Mouse (Mus musculus) CH12.LX (cell line): ENCODE measurements around the gene Tnfrsf21.

Experiments
- CTCF ChIP-seq, 2 experiments: IDR thresholded peaks in 1 of 2; conservative IDR thresholded peaks in 1 of 2; 2 replicates each; pipeline ENCODE4 v1.5.1; 2011 to 2012; ENCODE audit warnings: low read depth in 2 of 2, low read length in 2 of 2, improper control_type of control experiment in 1 of 2, inconsistent platforms in 1 of 2, mild to moderate bottlenecking in 1 of 2, moderate library complexity in 1 of 2
- E2F4 ChIP-seq: IDR thresholded peaks from 2 replicates; pipeline ENCODE4 v1.6.1; 2011; ENCODE audit warnings: low read depth, low read length, improper control_type of control experiment; ENCODE audit not compliant: insufficient replicate concordance
- EP300 ChIP-seq: IDR thresholded peaks from 2 replicates; pipeline ENCODE4 v1.6.1; 2011; ENCODE audit warnings: low read length, improper control_type of control experiment
- GABPA ChIP-seq: IDR thresholded peaks from 2 replicates; pipeline ENCODE4 v1.6.1; 2012; ENCODE audit warnings: low read depth, low read length, improper control_type of control experiment, inconsistent platforms; ENCODE audit not compliant: insufficient replicate concordance
- JUND ChIP-seq: conservative IDR thresholded peaks from 2 replicates; pipeline ENCODE4 v1.6.1; 2011; ENCODE audit warnings: low read depth, low read length, improper control_type of control experiment
- MAFK ChIP-seq: IDR thresholded peaks from 2 replicates; pipeline ENCODE4 v1.6.1; 2011; ENCODE audit warnings: low read length, improper control_type of control experiment; ENCODE audit not compliant: insufficient replicate concordance
- MAX ChIP-seq: IDR thresholded peaks from 2 replicates; pipeline ENCODE4 v1.6.1; 2011; ENCODE audit warnings: low read length, improper control_type of control experiment
- POLR2A ChIP-seq: IDR thresholded peaks from 2 replicates; pipeline ENCODE4 v1.6.1; 2011; ENCODE audit warnings: low read depth, mild to moderate bottlenecking, improper control_type of control experiment, low read length
- POLR2AphosphoS2 ChIP-seq: IDR thresholded peaks from 2 replicates; pipeline ENCODE4 v1.6.1; 2011; ENCODE audit warnings: low read depth, low read length, improper control_type of control experiment
- SIN3A ChIP-seq: IDR thresholded peaks from 2 replicates; pipeline ENCODE4 v1.6.1; 2012; ENCODE audit warnings: low read length, improper control_type of control experiment, inconsistent platforms
- SMC3 ChIP-seq: IDR thresholded peaks from 2 replicates; pipeline ENCODE4 v1.6.1; 2011; ENCODE audit warnings: low read depth, low read length, improper control_type of control experiment
- TCF12 ChIP-seq: IDR thresholded peaks from 2 replicates; pipeline ENCODE4 v1.6.1; 2014; ENCODE audit warnings: low read depth, mild to moderate bottlenecking, inconsistent platforms, low read length, improper control_type of control experiment
- ZKSCAN1 ChIP-seq: IDR thresholded peaks from 2 replicates; pipeline ENCODE4 v1.6.1; 2012; ENCODE audit warnings: low read depth, inconsistent platforms, low read length, improper control_type of control experiment, borderline replicate concordance

DNA sequence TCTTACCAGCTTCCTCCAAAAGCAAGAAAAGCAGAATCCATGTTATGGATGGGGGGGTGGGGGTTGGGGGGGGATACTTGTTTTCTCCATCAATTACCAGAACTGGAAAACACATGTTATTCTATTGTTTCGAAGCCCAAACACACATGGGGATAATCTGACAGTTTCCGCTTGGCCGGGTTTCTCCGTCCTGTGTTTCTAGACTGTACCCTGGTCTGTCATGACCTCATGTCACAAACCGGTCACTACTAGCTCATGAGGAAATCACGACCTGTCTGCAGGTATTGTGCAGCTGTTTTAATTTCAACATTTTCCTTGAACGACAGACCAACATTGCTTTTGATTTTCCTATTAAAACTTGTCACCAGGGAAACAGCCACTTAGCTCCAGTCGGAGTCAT is 58.7 kb downstream of the Tnfrsf21 start:
- TF ChIP-seq CTCF (conservative IDR thresholded peaks at IDR 0.05 in 1 of 2, IDR thresholded peaks at IDR 0.05 in 1 of 2; ENCODE audit: low read depth in 2 of 2, low read length in 2 of 2) (no peak), MAX (no peak), ZKSCAN1 (no peak), POLR2AphosphoS2 (no peak), POLR2A (no peak), EP300 (no peak), JUND (no peak), E2F4 (no peak), SMC3 (no peak), MAFK (no peak), TCF12 (no peak), SIN3A (no peak), GABPA (no peak)
